In genomic region chr4:154385918-154386317, GRCm38 (mm10) we compare ENCODE assay signal across 31 mouse cellular contexts. TPM values are rescaled to one million over a fixed set of nuclear protein-coding genes. Genes with fewer than 3 reads are reported as not detected.
DNase-seq lines count a peak whose midpoint lies in the region; ATAC-seq and TF ChIP-seq lines count a peak whose summit lies in the region.
"Had no signal": no experiment of that assay in that cellular context is flagged by ENCODE, and none has a peak within 500 bp of the region (broad histone marks: within the 10 kb centered on the region; RNA-seq: fewer than 3 reads in every experiment).

No protein-coding gene starts in this region.

- H3K4me1 ChIP-seq in lung, embryonic 14.5 days (ENCODE audit: insufficient read depth): peaks cover 22% of the 10 kb centered on the region
- H3K4me1 ChIP-seq in embryonic facial prominence, embryonic 13.5 days: peaks cover 58% of the 10 kb centered on the region
- H3K4me1 ChIP-seq in limb, embryonic 11.5 days (ENCODE audit: control insufficient read depth, insufficient read depth, low read length): peaks cover 60% of the 10 kb centered on the region

- 32% methylated on average over 2 of the region's 2 CpGs for whole genome bisulfite sequencing in lung, embryonic 14.5 days
- WGBS in embryonic facial prominence, embryonic 13.5 days: 37% methylated on average over 2 of the region's 2 CpGs
- 22% methylated on average over 2 of the region's 2 CpGs for WGBS in limb, embryonic 11.5 days

- H3K36me3 ChIP-seq in lung, embryonic 14.5 days (ENCODE audit: insufficient read depth): no peaks in the 10 kb centered on the region
- H3K36me3 ChIP-seq in embryonic facial prominence, embryonic 13.5 days: no peaks in the 10 kb centered on the region
- H3K36me3 ChIP-seq in limb, embryonic 11.5 days (ENCODE audit: control insufficient read depth, insufficient read depth, low read length): no peaks in the 10 kb centered on the region
- H3K36me3 ChIP-seq: heart, embryonic 12.5 days; midbrain, embryonic 13.5 days had no signal

- H3K9ac ChIP-seq in lung, embryonic 14.5 days: no peak overlapping the region
- no peak overlapping the region for H3K9ac ChIP-seq in embryonic facial prominence, embryonic 13.5 days
- H3K9ac ChIP-seq in limb, embryonic 11.5 days (ENCODE audit: low read length): no peak overlapping the region
- H3K9ac ChIP-seq: heart, embryonic 12.5 days; hindbrain, embryonic 14.5 days; midbrain, embryonic 13.5 days had no signal

- no peaks in the 10 kb centered on the region for H3K9me3 ChIP-seq in lung, embryonic 14.5 days (ENCODE audit: low read depth, low read length)
- no peaks in the 10 kb centered on the region for H3K9me3 ChIP-seq in embryonic facial prominence, embryonic 13.5 days
- no peaks in the 10 kb centered on the region for H3K9me3 ChIP-seq in limb, embryonic 11.5 days (ENCODE audit: control insufficient read depth, low read length)
- H3K9me3 ChIP-seq: heart, embryonic 12.5 days; megakaryocyte, embryonic 14.5 days; midbrain, embryonic 13.5 days had no signal

- H3K4me2 ChIP-seq in lung, embryonic 14.5 days: no peak overlapping the region
- H3K4me2 ChIP-seq in embryonic facial prominence, embryonic 13.5 days: no peak overlapping the region
- no peak overlapping the region for H3K4me2 ChIP-seq in limb, embryonic 11.5 days (ENCODE audit: low read depth, severe bottlenecking)
- H3K4me2 ChIP-seq: heart, embryonic 12.5 days; hindbrain, embryonic 14.5 days; liver, embryonic 11.5 days; midbrain, embryonic 13.5 days had no signal

- H3K27me3 ChIP-seq in lung, embryonic 14.5 days (ENCODE audit: insufficient read depth, low read length): no peaks in the 10 kb centered on the region
- no peaks in the 10 kb centered on the region for H3K27me3 ChIP-seq in embryonic facial prominence, embryonic 13.5 days
- no peaks in the 10 kb centered on the region for H3K27me3 ChIP-seq in limb, embryonic 11.5 days (ENCODE audit: control insufficient read depth, insufficient read depth, low read length)

- no peak overlapping the region for H3K27ac ChIP-seq in lung, embryonic 14.5 days (ENCODE audit: low read depth)
- H3K27ac ChIP-seq in embryonic facial prominence, embryonic 13.5 days: peak overlapping the region; percentile 86; the same call in 1 of the 2 replicates
- peak overlapping the region; percentile 61; the same call in 1 of the 2 replicates for H3K27ac ChIP-seq in limb, embryonic 11.5 days (replicated peaks; ENCODE audit: low read depth, low read length)
- H3K27ac ChIP-seq: heart, adult 2 months; hindbrain, embryonic 14.5 days had no signal

- ATAC-seq in lung, embryonic 14.5 days (ENCODE audit: insufficient read depth): peak; percentile 29; the same call in 1 of the 2 replicates
- ATAC-seq in embryonic facial prominence, embryonic 13.5 days (ENCODE audit: insufficient number of reproducible peaks, insufficient read depth, low FRiP score, low TSS enrichment, low read depth): no peak
- no peak for ATAC-seq in limb, embryonic 11.5 days (ENCODE audit: insufficient number of reproducible peaks, low FRiP score, low TSS enrichment, low read depth)
- ATAC-seq: forebrain, embryonic 16.5 days; inflammation-experienced regulatory T-cells, adult 6 months; midbrain, embryonic 13.5 days had no signal

- DNase-seq in lung, embryonic 14.5 days: peak; percentile 62
- no peak for DNase-seq in lung, postnatal 25 days (ENCODE audit: low spot score)
- DNase-seq in limb, embryonic 11.5 days (ENCODE audit: low spot score): no peak
- DNase-seq in cerebellum, postnatal 36 days: no peak
- DNase-seq in T-cell, adult 2 months (ENCODE audit: low spot score): no peak
- DNase-seq: adrenal gland, adult 8-10 months; B cell, adult 2 months; cerebellum, adult 2 months; heart, adult 2 months; heart, postnatal 4 days; kidney, adult 11 months; kidney, postnatal 14 days; lung, postnatal 4 days; right cerebral cortex, postnatal 14 days; thymus, postnatal 4 days had no signal

- no peak overlapping the region for H3K4me3 ChIP-seq in lung, embryonic 14.5 days (ENCODE audit: low read depth, low read length)
- H3K4me3 ChIP-seq in embryonic facial prominence, embryonic 13.5 days: no peak overlapping the region
- H3K4me3 ChIP-seq in limb, embryonic 11.5 days (ENCODE audit: low read depth, low read length): no peak overlapping the region
- H3K4me3 ChIP-seq: heart, adult 2 months; heart, embryonic 12.5 days; megakaryocyte, embryonic 14.5 days; midbrain, embryonic 13.5 days had no signal

- TF ChIP-seq CTCF in lung, embryonic 14.5 days (IDR thresholded peaks at IDR 0.05; ENCODE audit: low read depth): no peak

RNA-seq across cellular contexts. Expression of gene B230104I21Rik, which starts 50.0 kb away (rescaled TPM):
- polyA plus RNA-seq in lung, embryonic 14.5 days (2014; fragmentation: Nextera tagmentation; extraction: Ambion mirVana): not detected in 2 replicates
- not detected in 2 replicates for polyA plus RNA-seq in embryonic facial prominence, embryonic 13.5 days (2015; fragmentation: Nextera tagmentation; extraction: Ambion mirVana)
- 0.17 TPM in 1 of 2 replicates, not detected in the other for polyA plus RNA-seq in limb, embryonic 11.5 days (2014; fragmentation: Nextera tagmentation; extraction: Ambion mirVana)
- polyA plus RNA-seq: forebrain, embryonic 16.5 days; heart, adult 2 months; heart, embryonic 12.5 days; heart, postnatal 0 days; hindbrain, embryonic 14.5 days; inflammation-experienced regulatory T-cells, adult 6 months; kidney, embryonic 14.5 days; liver, embryonic 11.5 days; liver, embryonic 16.5 days; lung, embryonic 16.5 days; midbrain, embryonic 13.5 days; neural tube, embryonic 14.5 days; small intestine, adult 2 months; stomach, embryonic 14.5 days; thymus, postnatal 0 days had no signal
